Mouse (Mus musculus): ENCODE measurements around the gene Rnase13. TPM values are rescaled to one million over a fixed set of nuclear protein-coding genes. Genes with fewer than 3 reads are reported as not detected.
"Not testable (repeated sequence)": the region's sequence is repeated elsewhere in the genome, so short reads cannot be mapped to it uniquely, and the experiment has no call there.

The Rnase13 gene
- not detected in 2 replicates for polyA plus RNA-seq (2016; fragmentation: Nextera tagmentation; extraction: Ambion mirVana)

GRCm38 (mm10) chr14:51922571-51922865, at the start of gene Rnase13:
Gene Rnase13, minus strand, starts transcription at chr14:51922773.
- 84% methylated on average over 7 of the region's 7 CpGs for WGBS
- Histone ChIP-seq H3K4me1 (peaks cover 32% of the 10 kb centered on the region), H3K36me3 (no peaks in the 10 kb centered on the region), H3K9me3 (no peaks in the 10 kb centered on the region), H3K27me3 (ENCODE audit: insufficient read depth, poor library complexity, severe bottlenecking) (no peaks in the 10 kb centered on the region), H3K27ac (peak within 1 kb of the TSS; percentile 64; the same call in 1 of the 2 replicates), H3K4me3 (no peak within 1 kb of the TSS)
- no peak for DNase-seq (ENCODE audit: low spot score)

DNA sequence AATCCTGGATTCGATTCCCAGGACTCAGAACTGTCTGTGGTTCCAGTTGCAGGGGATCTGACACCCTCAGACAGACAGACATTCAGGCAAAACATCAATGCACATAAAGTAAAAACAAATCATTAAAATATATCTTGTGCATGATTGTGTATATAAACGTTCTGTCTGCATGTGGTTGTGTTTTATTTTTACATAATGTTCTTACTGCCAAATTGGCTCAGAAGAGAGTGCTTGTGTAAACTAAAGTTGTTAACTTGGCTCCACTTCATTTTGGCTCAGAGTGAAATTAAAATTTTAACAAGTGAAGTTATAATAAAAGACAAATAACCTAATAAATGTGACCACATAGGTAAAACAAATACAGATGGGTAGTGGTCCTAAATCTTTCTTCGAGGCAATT, 44.8 kb upstream of the Rnase13 start:
- Histone ChIP-seq H3K4me3 (no peak overlapping the region), H3K36me3 (no peaks in the 10 kb centered on the region), H3K27me3 (ENCODE audit: insufficient read depth, poor library complexity, severe bottlenecking) (no peaks in the 10 kb centered on the region), H3K9me3 (no peaks in the 10 kb centered on the region), H3K4me1 (peaks cover 5% of the 10 kb centered on the region; the same call in 1 of the 2 replicates), H3K27ac (no peak overlapping the region)
- DNase-seq (ENCODE audit: low spot score) = no peak
- WGBS = 83% methylated on average over 3 of the region's 3 CpGs

GRCm38 (mm10) chr14:51960316-51960715, 37.7 kb upstream of the Rnase13 start:
- H3K9me3 ChIP-seq = 0 out of 2 replicates have a peak, but pooled peaks cover 5% of the 10 kb centered on the region
- H3K4me1 ChIP-seq = peaks cover 4% of the 10 kb centered on the region; the same call in 1 of the 2 replicates
- H3K27ac ChIP-seq = no peak overlapping the region
- H3K4me3 ChIP-seq = no peak overlapping the region
- no peak for DNase-seq (ENCODE audit: low spot score)
- no peaks in the 10 kb centered on the region for H3K36me3 ChIP-seq
- WGBS = 81% methylated on average over 2 of the region's 2 CpGs
- H3K27me3 ChIP-seq (ENCODE audit: insufficient read depth, poor library complexity, severe bottlenecking) = peaks cover 4% of the 10 kb centered on the region; the same call in 1 of the 2 replicates

DNA sequence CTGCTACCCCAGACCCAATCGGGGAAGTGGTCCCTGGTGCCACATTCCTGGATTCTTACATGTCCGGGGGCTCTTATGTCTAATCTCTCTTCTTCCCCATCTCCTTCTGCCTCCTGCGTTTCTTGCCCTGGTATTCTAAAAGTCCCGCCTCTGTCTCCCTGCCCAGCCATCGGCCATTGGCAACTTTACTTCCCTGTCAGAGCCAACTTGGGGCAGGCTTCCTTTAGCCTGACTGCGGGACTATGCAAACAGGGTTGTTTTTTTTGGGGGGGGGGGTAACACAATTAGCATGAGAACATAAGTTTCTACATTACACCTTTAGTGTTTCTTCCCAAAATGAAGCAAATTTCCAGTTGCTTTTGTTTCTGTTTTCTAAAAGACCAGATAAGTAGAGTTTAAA, 20.8 kb upstream of the Rnase13 start:
- no peaks in the 10 kb centered on the region for H3K9me3 ChIP-seq
- H3K36me3 ChIP-seq = no peaks in the 10 kb centered on the region
- 61% methylated on average over 6 of the region's 6 CpGs for WGBS
- H3K4me1 ChIP-seq = peaks cover 13% of the 10 kb centered on the region
- H3K27ac ChIP-seq = no peak overlapping the region
- no peaks in the 10 kb centered on the region for H3K27me3 ChIP-seq (ENCODE audit: insufficient read depth, poor library complexity, severe bottlenecking)
- H3K4me3 ChIP-seq = no peak overlapping the region
- no peak for DNase-seq (ENCODE audit: low spot score)

DNA sequence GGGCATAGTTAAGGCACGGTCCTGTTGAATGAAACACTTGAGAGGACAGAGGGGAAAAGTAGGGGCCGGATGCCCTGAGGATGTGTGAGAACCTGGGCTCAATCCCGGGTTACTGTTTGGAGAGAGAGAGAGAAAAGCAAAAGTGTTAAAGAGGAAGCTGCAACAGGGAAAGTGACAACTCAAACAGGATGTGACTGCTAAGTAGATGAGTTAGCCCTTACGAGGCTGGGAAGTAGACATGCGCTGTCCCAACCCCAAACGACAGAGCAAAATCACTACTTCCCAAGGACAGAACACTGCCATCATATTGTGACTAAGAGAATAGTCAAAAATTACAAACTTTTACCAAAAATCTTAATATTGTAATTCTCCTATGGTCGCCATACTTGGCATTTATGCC, 19.7 kb upstream of the Rnase13 start:
- no peaks in the 10 kb centered on the region; the same call in 1 of the 2 replicates for H3K9me3 ChIP-seq
- no peak for DNase-seq (ENCODE audit: low spot score)
- peaks cover 13% of the 10 kb centered on the region for H3K4me1 ChIP-seq
- 48% methylated on average over 7 of the region's 7 CpGs for WGBS
- H3K27me3 ChIP-seq (ENCODE audit: insufficient read depth, poor library complexity, severe bottlenecking) = no peaks in the 10 kb centered on the region
- no peak overlapping the region for H3K4me3 ChIP-seq
- no peak overlapping the region for H3K27ac ChIP-seq
- H3K36me3 ChIP-seq = no peaks in the 10 kb centered on the region

- no peak for DNase-seq (ENCODE audit: low spot score)
- 67% methylated on average over 9 of the region's 9 CpGs for WGBS
- 0 out of 2 replicates have a peak overlapping the region, but pooled peaks have one; percentile 10 for H3K27ac ChIP-seq
- H3K4me1 ChIP-seq = peaks cover 13% of the 10 kb centered on the region
- no peaks in the 10 kb centered on the region for H3K27me3 ChIP-seq (ENCODE audit: insufficient read depth, poor library complexity, severe bottlenecking)
- no peaks in the 10 kb centered on the region for H3K36me3 ChIP-seq
- no peak overlapping the region for H3K4me3 ChIP-seq
- H3K9me3 ChIP-seq = no peaks in the 10 kb centered on the region; the same call in 1 of the 2 replicates
Observed at GRCm38 (mm10) chr14:51941577-51941976, 19.0 kb upstream of the Rnase13 start.

GRCm38 (mm10) chr14:51940944-51941560, 18.5 kb upstream of the Rnase13 start:
- 39% methylated on average over 8 of the region's 8 CpGs for WGBS
- Histone ChIP-seq H3K27me3 (ENCODE audit: insufficient read depth, poor library complexity, severe bottlenecking) (no peaks in the 10 kb centered on the region), H3K9me3 (no peaks in the 10 kb centered on the region; the same call in 1 of the 2 replicates), H3K4me3 (no peak overlapping the region), H3K4me1 (peaks cover 13% of the 10 kb centered on the region), H3K27ac (0 out of 2 replicates have a peak overlapping the region, but pooled peaks have one; percentile 10), H3K36me3 (no peaks in the 10 kb centered on the region)
- DNase-seq (ENCODE audit: low spot score) = no peak

GRCm38 (mm10) chr14:51939005-51939404, 16.4 kb upstream of the Rnase13 start:
- Histone ChIP-seq H3K27ac (no peak overlapping the region), H3K36me3 (no peaks in the 10 kb centered on the region), H3K9me3 (no peaks in the 10 kb centered on the region; the same call in 1 of the 2 replicates), H3K27me3 (ENCODE audit: insufficient read depth, poor library complexity, severe bottlenecking) (no peaks in the 10 kb centered on the region), H3K4me3 (no peak overlapping the region), H3K4me1 (peaks cover 13% of the 10 kb centered on the region)
- DNase-seq (ENCODE audit: low spot score) = no peak
- 84% methylated on average over 9 of the region's 9 CpGs for WGBS

DNA sequence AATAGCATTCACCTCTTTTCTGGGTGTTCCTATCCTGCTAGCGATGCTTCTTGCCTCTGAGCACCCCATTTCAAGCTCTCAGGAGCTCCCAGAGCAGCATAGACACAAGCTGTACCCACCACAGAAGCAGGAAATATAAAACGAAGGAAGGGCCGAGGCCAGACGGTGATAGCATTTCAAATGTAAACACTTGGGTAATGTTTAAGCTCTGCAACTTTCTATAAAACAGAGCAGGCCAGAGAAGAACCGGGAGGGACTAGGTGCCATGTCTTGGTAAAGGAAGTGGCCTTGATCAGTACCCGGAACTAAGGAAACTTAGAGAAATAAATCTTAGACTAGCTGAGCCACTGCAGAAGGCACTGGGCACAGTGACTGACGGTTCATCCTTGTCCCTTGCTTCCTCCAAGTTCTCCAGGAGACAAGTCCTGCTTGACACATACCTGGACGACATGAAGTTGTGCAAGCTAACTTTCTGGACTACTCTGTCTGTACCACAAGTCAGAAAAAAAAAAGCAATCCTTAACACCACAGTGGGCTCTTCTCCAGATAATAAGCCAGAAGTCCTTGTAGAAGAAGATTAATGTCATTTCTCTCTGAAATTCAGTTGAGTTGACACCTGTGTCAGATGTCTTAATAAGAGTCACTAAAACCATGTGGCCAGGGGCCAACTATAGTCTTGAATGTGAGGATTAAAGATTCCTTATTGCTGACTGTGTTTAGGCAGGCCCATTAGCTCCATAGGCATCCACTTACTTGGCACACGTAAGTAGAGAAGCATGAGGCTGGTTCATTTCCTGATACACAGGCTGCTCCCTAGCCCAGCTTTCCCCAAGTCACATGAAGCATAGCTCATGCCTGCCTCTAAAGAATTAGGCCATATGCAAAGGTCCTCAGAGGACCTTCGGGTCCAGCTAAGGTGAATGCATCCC, 9.8 kb upstream of the Rnase13 start:
- H3K4me3 ChIP-seq = no peak overlapping the region
- no peaks in the 10 kb centered on the region for H3K36me3 ChIP-seq
- no peaks in the 10 kb centered on the region for H3K9me3 ChIP-seq
- no peak overlapping the region for H3K27ac ChIP-seq
- no peaks in the 10 kb centered on the region for H3K27me3 ChIP-seq (ENCODE audit: insufficient read depth, poor library complexity, severe bottlenecking)
- 68% methylated on average over 10 of the region's 10 CpGs for WGBS
- no peaks in the 10 kb centered on the region for H3K4me1 ChIP-seq
- no peak for DNase-seq (ENCODE audit: low spot score)

DNA sequence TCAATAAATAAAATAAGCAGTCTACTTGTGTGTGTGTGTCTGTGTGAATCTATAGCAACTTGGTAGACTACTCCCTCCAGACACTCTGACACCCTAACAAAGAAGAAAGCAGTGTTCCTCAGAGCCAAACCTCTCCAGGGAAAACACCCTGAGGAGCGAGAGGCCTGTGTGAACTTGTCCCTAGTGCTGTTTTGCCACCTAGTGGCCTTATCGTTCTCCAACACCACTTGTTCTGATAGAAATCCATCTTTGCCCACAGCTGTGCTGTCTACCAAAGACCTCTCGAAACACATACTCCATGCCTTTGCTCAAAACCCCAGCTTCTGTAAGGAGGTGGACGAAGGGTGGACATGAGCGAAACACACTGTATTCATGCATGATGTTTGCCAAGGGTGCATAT, 8.3 kb upstream of the Rnase13 start:
- Histone ChIP-seq H3K4me3 (no peak overlapping the region), H3K4me1 (no peaks in the 10 kb centered on the region), H3K27me3 (ENCODE audit: insufficient read depth, poor library complexity, severe bottlenecking) (no peaks in the 10 kb centered on the region), H3K27ac (peak overlapping the region; percentile 17; the same call in 1 of the 2 replicates), H3K36me3 (no peaks in the 10 kb centered on the region), H3K9me3 (no peaks in the 10 kb centered on the region)
- 32% methylated on average over 5 of the region's 5 CpGs for WGBS
- DNase-seq (ENCODE audit: low spot score) = peak; percentile 85

DNA sequence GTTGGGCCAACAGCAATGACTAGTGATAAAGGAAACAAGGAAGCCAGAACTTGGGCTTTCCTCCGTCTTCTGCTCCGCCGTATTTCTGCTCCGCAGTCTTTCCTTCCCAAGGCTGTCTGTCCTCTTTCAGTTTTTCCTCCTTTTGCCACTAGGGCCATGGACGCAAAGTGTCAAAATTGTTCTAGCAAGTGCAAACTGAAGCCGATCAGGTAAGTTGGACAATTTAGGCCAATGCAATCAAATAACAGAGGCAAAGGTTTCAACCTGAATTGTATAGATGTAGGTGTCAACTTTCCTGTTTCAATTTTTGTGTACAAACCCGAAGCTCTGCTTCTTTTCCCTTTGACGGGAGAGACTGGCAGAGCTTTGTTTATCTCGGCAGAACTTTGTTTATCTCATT, 7.4 kb upstream of the Rnase13 start:
- Histone ChIP-seq H3K9me3 (no peaks in the 10 kb centered on the region), H3K36me3 (no peaks in the 10 kb centered on the region), H3K27me3 (ENCODE audit: insufficient read depth, poor library complexity, severe bottlenecking) (no peaks in the 10 kb centered on the region), H3K27ac (no peak overlapping the region), H3K4me3 (no peak overlapping the region), H3K4me1 (no peaks in the 10 kb centered on the region)
- no peak for DNase-seq (ENCODE audit: low spot score)
- WGBS = 57% methylated on average over 9 of the region's 9 CpGs

DNA sequence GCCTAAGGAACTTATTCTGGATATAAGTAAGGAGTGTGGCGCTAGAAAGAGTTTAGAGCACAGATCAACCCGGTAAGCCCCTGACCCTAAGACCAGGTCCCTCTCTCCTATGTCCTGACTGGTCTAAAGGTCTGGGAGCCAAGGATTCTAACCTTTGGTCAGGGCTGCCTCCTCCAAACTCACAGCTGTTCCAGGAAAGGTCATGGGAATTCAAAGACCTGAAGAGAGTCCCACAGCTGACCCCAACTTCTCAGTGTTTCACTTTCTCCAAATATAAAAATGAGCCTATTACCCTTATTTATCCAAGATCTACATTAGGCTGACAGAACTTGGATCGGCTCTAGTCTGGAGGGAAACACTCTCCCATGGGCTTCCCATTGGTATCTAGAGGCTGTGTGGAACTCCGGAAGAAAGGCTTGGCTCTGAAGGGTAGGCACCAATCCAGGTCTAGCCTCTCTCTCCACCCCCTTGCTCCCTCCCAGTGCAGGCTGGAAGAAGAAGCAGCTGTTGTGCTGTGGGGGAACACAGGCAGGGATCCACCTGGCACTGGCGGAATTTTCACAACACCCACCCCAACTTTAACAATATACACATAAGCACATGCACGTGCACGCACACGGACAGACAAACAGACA, 6.9 kb upstream of the Rnase13 start:
- H3K9me3 ChIP-seq = no peaks in the 10 kb centered on the region
- WGBS = 72% methylated on average over 8 of the region's 8 CpGs
- H3K27ac ChIP-seq = no peak overlapping the region

DNA sequence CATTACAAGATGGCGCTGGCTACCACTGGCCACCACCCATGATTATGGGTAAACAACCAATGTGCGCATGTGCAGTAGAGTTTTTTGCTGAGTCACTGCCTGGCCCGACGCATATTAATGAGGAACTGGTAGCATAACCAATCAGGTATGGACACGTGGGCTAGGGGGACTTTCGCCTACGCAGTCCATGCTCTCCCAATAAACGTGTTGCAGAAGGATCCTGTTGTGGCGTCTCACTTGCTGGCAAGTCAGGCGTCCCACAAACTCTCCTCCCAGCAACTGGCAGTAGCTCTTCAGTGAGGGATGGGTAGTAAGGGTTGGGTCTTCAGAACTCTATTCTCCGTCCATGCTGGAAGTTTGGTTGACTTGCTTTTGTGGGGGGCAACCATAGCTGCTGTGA, 4.4 kb upstream of the Rnase13 start:
- H3K4me3 ChIP-seq; DNase-seq (ENCODE audit: low spot score); H3K36me3 ChIP-seq; H3K9me3 ChIP-seq; H3K27me3 ChIP-seq (ENCODE audit: insufficient read depth, poor library complexity, severe bottlenecking); H3K27ac ChIP-seq: not testable (repeated sequence)
- H3K4me1 ChIP-seq = peaks cover 24% of the 10 kb centered on the region
- whole genome bisulfite sequencing = 90% methylated on average over 11 of the region's 11 CpGs

More for the DNA sequence above, 6.9 kb upstream of the Rnase13 start:
- H3K36me3 ChIP-seq = no peaks in the 10 kb centered on the region
- H3K4me1 ChIP-seq = no peaks in the 10 kb centered on the region
- no peak for DNase-seq (ENCODE audit: low spot score)
- H3K4me3 ChIP-seq = no peak overlapping the region
- H3K27me3 ChIP-seq (ENCODE audit: insufficient read depth, poor library complexity, severe bottlenecking) = no peaks in the 10 kb centered on the region
